Mouse (Mus musculus): ENCODE measurements around the gene Apoe.

GRCm38 (mm10) chr7:19715239-19716054 is 16.5 kb upstream of the Apoe start, which contains the start of gene Tomm40:
- TF ChIP-seq CTCF (conservative IDR thresholded peaks at IDR 0.05; ENCODE audit: insufficient read depth, insufficient read length, low read depth, low read length) = no peak
- peak; percentile 30 for TF ChIP-seq POLR2A (IDR thresholded peaks at IDR 0.05; ENCODE audit: low read depth, low read length)

Data from kidney, adult 2 months (tissue).